15 mouse cellular contexts compared by ENCODE assay signal in the genomic region with DNA sequence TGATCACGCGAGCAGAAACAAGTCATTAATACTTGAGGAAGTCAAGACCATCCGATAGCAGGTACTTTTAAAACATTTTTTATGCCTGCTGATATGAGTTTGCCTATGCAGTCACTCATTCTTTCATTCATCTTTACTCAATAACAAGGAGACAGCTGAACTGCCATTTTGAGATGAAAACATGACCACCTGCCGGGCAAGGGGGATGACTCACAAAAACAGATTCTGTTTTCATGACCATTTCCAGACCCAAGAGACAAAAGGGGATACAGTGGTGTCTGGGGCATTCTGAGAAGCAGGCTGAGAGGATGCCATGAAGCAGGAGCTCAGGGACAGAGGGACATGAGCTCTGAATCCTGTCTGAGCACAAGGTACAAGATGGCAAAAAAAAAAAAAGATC.
"Had no signal": no experiment of that assay in that cellular context is flagged by ENCODE, and none has a peak within 500 bp of the region (broad histone marks: within the 10 kb centered on the region; RNA-seq: fewer than 3 reads in every experiment).

No protein-coding gene starts in this region.

- DNase-seq: cerebellum, adult 9-10 months; cerebellum, adult 9-11 months; cerebellum, postnatal 10 days; cerebellum, postnatal 14 days; cerebellum, postnatal 36 days; embryo, embryonic 11 days; forebrain, postnatal 0 days; gastrocnemius, adult 2 months; gastrocnemius, postnatal 10 days; gastrocnemius, postnatal 14 days; gastrocnemius, postnatal 25 days; gastrocnemius, postnatal 36 days; heart, adult 11 months; heart, adult 18-20 months; heart, adult 2 months had no signal
